Mouse (Mus musculus) E14TG2a.4 (cell line): ENCODE measurements at regions not wholly inside any gene's neighbourhood (a gene's known extent, or its start where the extent isn't known, plus 50 kb on each side); places are given as distances from the start of the nearest gene placed in this dataset.

Experiments used
- H3K27me3 ChIP-seq: 2 replicates; pipeline ENCODE4 v1.6.1; 2014; ENCODE audit warnings: low read length, control low read depth; ENCODE audit not compliant: insufficient read depth
- H3K36me3 ChIP-seq: 2 replicates; pipeline ENCODE4 v1.6.1; 2014; ENCODE audit warnings: low read length, control low read depth; ENCODE audit not compliant: insufficient read depth
- H3K4me1 ChIP-seq: replicated peaks from 2 replicates; pipeline ENCODE4 v1.6.1; 2014; ENCODE audit warnings: low read depth, low read length, control low read depth
- H3K4me3 ChIP-seq: replicated peaks from 2 replicates; pipeline ENCODE4 v1.5.1; 2014; ENCODE audit warnings: mild to moderate bottlenecking, low read length
- H3K9me3 ChIP-seq: 2 replicates; pipeline ENCODE4 v1.6.1; 2014; ENCODE audit warnings: low read length, control low read depth
- CTCF ChIP-seq: conservative IDR thresholded peaks from 2 replicates; pipeline ENCODE4 v1.5.1; 2014; ENCODE audit warnings: low read length
- NANOG ChIP-seq: IDR thresholded peaks from 2 replicates; pipeline ENCODE4 v1.6.1; 2014; ENCODE audit warnings: borderline replicate concordance, low read length, mixed read lengths
- POU5F1 ChIP-seq: IDR thresholded peaks from 2 replicates; pipeline ENCODE4 v1.6.1; 2014; ENCODE audit warnings: low read length, borderline replicate concordance

- Histone ChIP-seq H3K9me3 (no peaks in the 10 kb centered on the region), H3K4me3 (no peak overlapping the region), H3K4me1 (peaks cover 7% of the 10 kb centered on the region; the same call in 1 of the 2 replicates), H3K36me3 (no peaks in the 10 kb centered on the region), H3K27me3 (no peaks in the 10 kb centered on the region)
- no peak for TF ChIP-seq NANOG
Observed at GRCm38 (mm10) chr2:74152534-74153246, 241.6 kb upstream of the Atp5g3 start.

- no peaks in the 10 kb centered on the region for H3K36me3 ChIP-seq
- H3K9me3 ChIP-seq, result no peaks in the 10 kb centered on the region
- H3K4me1 ChIP-seq, result no peaks in the 10 kb centered on the region
- no peak for TF ChIP-seq CTCF
- TF ChIP-seq NANOG, result no peak
- no peak for TF ChIP-seq POU5F1
- no peaks in the 10 kb centered on the region; the same call in 1 of the 2 replicates for H3K27me3 ChIP-seq
- H3K4me3 ChIP-seq, result no peak overlapping the region
Observed at GRCm38 (mm10) chr2:74147193-74147592, 236.1 kb upstream of the Atp5g3 start.

- Histone ChIP-seq H3K4me3 (no peak overlapping the region), H3K27me3 (0 out of 2 replicates have a peak, but pooled peaks cover 5% of the 10 kb centered on the region), H3K4me1 (peaks cover 15% of the 10 kb centered on the region), H3K36me3 (no peaks in the 10 kb centered on the region), H3K9me3 (no peaks in the 10 kb centered on the region)
- TF ChIP-seq NANOG, result no peak
- no peak for TF ChIP-seq CTCF
- TF ChIP-seq POU5F1, result no peak
Observed at GRCm38 (mm10) chr2:74136624-74137003, 225.5 kb upstream of the Atp5g3 start.

- TF ChIP-seq CTCF (no peak), NANOG (no peak), POU5F1 (no peak)
- no peaks in the 10 kb centered on the region for H3K9me3 ChIP-seq
- peaks cover 15% of the 10 kb centered on the region for H3K4me1 ChIP-seq
- H3K36me3 ChIP-seq, result no peaks in the 10 kb centered on the region
- H3K27me3 ChIP-seq, result 0 out of 2 replicates have a peak, but pooled peaks cover 3% of the 10 kb centered on the region
- peak overlapping the region; percentile 17; the same call in 1 of the 2 replicates for H3K4me3 ChIP-seq
Observed at GRCm38 (mm10) chr2:74135963-74136623, 225.0 kb upstream of the Atp5g3 start.

- Histone ChIP-seq H3K27me3 (0 out of 2 replicates have a peak, but pooled peaks cover 2% of the 10 kb centered on the region), H3K4me1 (peaks cover 36% of the 10 kb centered on the region), H3K36me3 (no peaks in the 10 kb centered on the region), H3K4me3 (no peak overlapping the region), H3K9me3 (no peaks in the 10 kb centered on the region)
- TF ChIP-seq POU5F1, result no peak
- no peak for TF ChIP-seq CTCF
- TF ChIP-seq NANOG, result no peak
Observed at GRCm38 (mm10) chr2:74130141-74130588, 219.0 kb upstream of the Atp5g3 start.

- 0 out of 2 replicates have a peak, but pooled peaks cover 2% of the 10 kb centered on the region for H3K27me3 ChIP-seq
- H3K4me3 ChIP-seq, result no peak overlapping the region
- peaks cover 47% of the 10 kb centered on the region for H3K4me1 ChIP-seq
- H3K9me3 ChIP-seq, result no peaks in the 10 kb centered on the region
- TF ChIP-seq NANOG, result no peak
- TF ChIP-seq CTCF, result no peak
- no peak for TF ChIP-seq POU5F1
- H3K36me3 ChIP-seq, result no peaks in the 10 kb centered on the region
Observed at GRCm38 (mm10) chr2:74128782-74129538, 217.8 kb upstream of the Atp5g3 start.

GRCm38 (mm10) chr2:74127136-74127535 is 216.0 kb upstream of the Atp5g3 start:
- Histone ChIP-seq H3K4me3 (no peak overlapping the region), H3K9me3 (no peaks in the 10 kb centered on the region), H3K27me3 (0 out of 2 replicates have a peak, but pooled peaks cover 2% of the 10 kb centered on the region), H3K36me3 (no peaks in the 10 kb centered on the region), H3K4me1 (peaks cover 65% of the 10 kb centered on the region)
- no peak for TF ChIP-seq NANOG
- no peak for TF ChIP-seq POU5F1
- no peak for TF ChIP-seq CTCF

- peaks cover 64% of the 10 kb centered on the region for H3K4me1 ChIP-seq
- no peaks in the 10 kb centered on the region for H3K36me3 ChIP-seq
- no peak for TF ChIP-seq CTCF
- no peak for TF ChIP-seq POU5F1
- TF ChIP-seq NANOG, result no peak
- H3K4me3 ChIP-seq, result no peak overlapping the region
- H3K9me3 ChIP-seq, result no peaks in the 10 kb centered on the region
- H3K27me3 ChIP-seq, result no peaks in the 10 kb centered on the region
Observed at GRCm38 (mm10) chr2:74124252-74124651, 213.1 kb upstream of the Atp5g3 start.
